Mouse (Mus musculus) embryonic facial prominence, embryonic 11.5 days (tissue): ENCODE results near the gene Lmtk2. TPM values are rescaled to one million over a fixed set of nuclear protein-coding genes. Genes with fewer than 3 reads are reported as not detected.

Experiments used
- ATAC-seq: fragments of 200-750 bp; cut with Nextera tagmentation; replicated peaks from 2 replicates; pipeline ENCODE4 v1.8.0; 2017; ENCODE audit warnings: low read depth; ENCODE audit not compliant: insufficient number of reproducible peaks, low FRiP score, low TSS enrichment
- DNase-seq: peaks from one replicate; pipeline ENCODE4 v3.0.0-alpha.2; 2015; ENCODE audit warnings: low spot score
- H3K27ac ChIP-seq: fragments of 300-500 bp; sonication (generic); replicated peaks from 2 replicates; pipeline ENCODE4 v1.5.1; 2014; ENCODE audit warnings: mild to moderate bottlenecking, low read depth, low read length, control low read depth
- H3K27me3 ChIP-seq: fragments of 300-500 bp; sonication (generic); 2 replicates; pipeline ENCODE4 v1.6.1; 2014; ENCODE audit warnings: mild to moderate bottlenecking, low read length, moderate library complexity, mixed read lengths; ENCODE audit not compliant: control insufficient read depth, insufficient read depth
- H3K36me3 ChIP-seq: fragments of 300-500 bp; sonication (generic); replicated peaks from 2 replicates; pipeline ENCODE4 v1.6.1; 2014; ENCODE audit warnings: low read depth, mild to moderate bottlenecking, low read length, moderate library complexity, mixed read lengths; ENCODE audit not compliant: control insufficient read depth, insufficient read depth
- H3K4me1 ChIP-seq: fragments of 300-500 bp; sonication (generic); 2 replicates; pipeline ENCODE4 v1.6.1; 2014; ENCODE audit warnings: low read length, mixed read lengths; ENCODE audit not compliant: control insufficient read depth, insufficient read depth
- H3K4me2 ChIP-seq: fragments of 300-500 bp; sonication (generic); 2 replicates; pipeline ENCODE4 v1.6.1; 2014; ENCODE audit warnings: low read depth, mild to moderate bottlenecking, control low read depth, low read length, moderate library complexity
- H3K4me3 ChIP-seq: fragments of 300-500 bp; sonication (generic); 2 replicates; pipeline ENCODE4 v1.5.1; 2014; ENCODE audit warnings: low read depth, low read length, control low read depth
- H3K9ac ChIP-seq: fragments of 300-500 bp; sonication (generic); replicated peaks from 2 replicates; pipeline ENCODE4 v1.6.1; 2014; ENCODE audit warnings: mild to moderate bottlenecking, control low read depth, low read length
- H3K9me3 ChIP-seq: fragments of 300-500 bp; sonication (generic); replicated peaks from 2 replicates; pipeline ENCODE4 v1.6.1; 2016; ENCODE audit warnings: mild to moderate bottlenecking, low read length, inconsistent platforms, mixed read lengths; ENCODE audit not compliant: control insufficient read depth
- WGBS: fragments of 180-500 bp; shearing (Covaris S2); extraction: QIAGEN DNeasy Blood & Tissue Kit; methylation state at CpG from one replicate; pipeline ENCODE4 v1.1.7; 2014; 5-methylcytosine and 5-hydroxymethylcytosine counted together
- polyA plus RNA-seq: library from polyadenylated mRNA; unstranded; fragments of >200 nt; fragmentation: Nextera tagmentation; extraction: Ambion mirVana; gene quantifications from 2 replicates; pipeline ENCODE4 v1.2.1, GENCODE M21; 2014

Gene Lmtk2
- polyA plus RNA-seq, 1 experiment from 2014 or later = 3.7 TPM

DNA sequence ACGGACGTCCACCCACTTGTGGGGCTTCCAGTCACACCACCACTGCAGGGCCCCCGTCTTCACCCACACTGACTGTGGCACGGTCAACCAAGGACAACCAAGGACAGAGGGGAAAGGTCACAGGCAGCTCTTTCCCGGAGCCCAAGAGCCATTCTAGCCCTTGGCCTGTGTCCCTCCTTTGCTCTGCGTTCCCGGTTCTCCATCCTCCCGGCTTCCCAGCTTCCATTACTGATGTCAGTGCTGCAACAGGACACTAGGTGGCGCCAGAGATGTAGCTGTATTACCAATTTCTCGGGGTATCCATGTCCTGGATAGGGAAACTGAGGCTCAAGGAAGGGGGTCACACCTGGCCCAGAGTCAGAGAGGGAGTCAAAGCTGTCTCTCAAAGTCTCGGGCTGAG lies 107.2 kb downstream of the Lmtk2 start:
- Histone ChIP-seq H3K27ac (no peak overlapping the region), H3K9ac (no peak overlapping the region), H3K27me3 (no peaks in the 10 kb centered on the region), H3K9me3 (no peaks in the 10 kb centered on the region), H3K36me3 (no peaks in the 10 kb centered on the region; the same call in 1 of the 2 replicates), H3K4me2 (no peak overlapping the region), H3K4me3 (no peak overlapping the region), H3K4me1 (no peaks in the 10 kb centered on the region)
- WGBS = 49% methylated on average over 11 of the region's 11 CpGs
- no peak for ATAC-seq
- peak; percentile 63 for DNase-seq

DNA sequence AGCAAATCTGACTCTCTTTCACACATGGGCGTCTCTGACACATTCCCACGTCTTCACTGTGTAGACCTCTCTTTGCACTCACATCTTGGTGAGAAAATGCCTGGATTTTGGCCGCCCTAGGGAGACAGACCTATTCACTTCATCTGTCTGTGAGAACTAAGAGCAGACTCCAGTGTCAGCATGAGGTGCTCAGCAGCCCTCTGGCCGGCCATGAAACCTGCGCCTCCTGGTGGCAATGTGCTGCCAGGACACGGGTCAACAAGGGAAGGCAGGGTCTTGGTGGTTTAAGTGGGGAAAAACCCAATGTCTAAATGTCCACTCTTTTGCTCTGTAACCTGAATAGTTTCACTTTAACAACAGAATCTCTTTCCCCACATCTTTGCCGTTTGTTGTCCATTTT lies 114.2 kb downstream of the Lmtk2 start:
- peak; percentile 68 for DNase-seq
- ATAC-seq = no peak
- Histone ChIP-seq H3K4me2 (no peak overlapping the region), H3K9me3 (no peaks in the 10 kb centered on the region), H3K4me1 (no peaks in the 10 kb centered on the region), H3K9ac (no peak overlapping the region), H3K4me3 (no peak overlapping the region), H3K27ac (no peak overlapping the region), H3K36me3 (no peaks in the 10 kb centered on the region; the same call in 1 of the 2 replicates), H3K27me3 (no peaks in the 10 kb centered on the region)
- 27% methylated on average over 7 of the region's 7 CpGs for WGBS

DNA sequence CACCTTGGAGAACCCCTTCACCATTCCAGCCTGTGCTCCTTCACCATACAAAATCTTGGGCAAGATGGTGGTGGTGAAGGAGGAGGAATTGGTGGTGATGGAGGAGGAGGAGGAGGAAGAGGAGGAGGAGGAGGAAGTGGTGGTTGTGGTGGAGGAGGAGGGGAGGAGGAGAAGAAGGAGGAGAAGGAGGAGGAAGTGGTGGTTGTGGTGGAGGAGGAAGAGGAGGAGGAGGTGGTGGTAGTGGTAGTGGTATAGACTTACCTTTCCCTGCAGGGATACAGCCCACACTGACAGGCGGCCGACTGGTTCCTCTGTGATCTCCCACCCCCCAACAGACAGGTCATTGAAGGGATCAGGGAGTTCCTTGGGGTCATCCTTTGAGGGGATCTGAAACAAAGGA lies 115.8 kb downstream of the Lmtk2 start:
- Histone ChIP-seq H3K9me3 (no peaks in the 10 kb centered on the region), H3K4me3 (no peak overlapping the region), H3K4me1 (no peaks in the 10 kb centered on the region), H3K9ac (no peak overlapping the region), H3K4me2 (no peak overlapping the region), H3K36me3 (no peaks in the 10 kb centered on the region; the same call in 1 of the 2 replicates), H3K27ac (no peak overlapping the region), H3K27me3 (no peaks in the 10 kb centered on the region)
- DNase-seq = no peak
- 80% methylated on average over 2 of the region's 2 CpGs for WGBS
- ATAC-seq = no peak

DNA sequence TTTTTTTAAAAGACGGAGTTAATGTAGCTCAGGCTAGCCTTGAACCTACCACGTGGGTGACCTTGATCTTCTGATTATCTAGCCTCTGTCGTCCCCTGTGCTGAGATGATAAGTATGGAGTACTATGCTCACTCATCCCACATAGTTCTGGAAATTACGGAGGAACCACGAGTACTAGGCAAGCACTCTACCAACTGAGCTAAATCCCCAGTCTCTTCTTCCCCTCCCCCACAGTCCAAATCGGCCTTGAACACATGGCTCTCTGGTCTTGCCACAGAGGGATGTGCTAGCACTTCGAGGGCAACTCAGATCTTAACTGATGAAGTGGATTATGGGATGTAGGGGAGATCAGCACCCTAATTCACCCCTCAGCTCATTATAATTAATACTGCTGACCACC lies 117.8 kb downstream of the Lmtk2 start:
- Histone ChIP-seq H3K27ac (no peak overlapping the region), H3K9ac (no peak overlapping the region), H3K27me3 (no peaks in the 10 kb centered on the region), H3K4me1 (no peaks in the 10 kb centered on the region), H3K4me3 (no peak overlapping the region), H3K9me3 (no peaks in the 10 kb centered on the region), H3K36me3 (no peaks in the 10 kb centered on the region; the same call in 1 of the 2 replicates), H3K4me2 (no peak overlapping the region)
- WGBS = 91% methylated on average over 7 of the region's 7 CpGs
- ATAC-seq (no peak), DNase-seq (no peak)

- DNase-seq (peak; percentile 4), ATAC-seq (no peak)
- Histone ChIP-seq H3K36me3 (no peaks in the 10 kb centered on the region), H3K9ac (no peak overlapping the region), H3K27me3 (no peaks in the 10 kb centered on the region), H3K27ac (no peak overlapping the region), H3K4me1 (no peaks in the 10 kb centered on the region), H3K4me2 (no peak overlapping the region), H3K4me3 (no peak overlapping the region), H3K9me3 (no peaks in the 10 kb centered on the region)
- WGBS = 45% methylated on average over 12 of the region's 12 CpGs
Observed at GRCm38 (mm10) chr5:144219306-144219705, 119.1 kb downstream of the Lmtk2 start.

- 86% methylated on average over 5 of the region's 5 CpGs for WGBS
Observed at GRCm38 (mm10) chr5:144219936-144220335, 119.7 kb downstream of the Lmtk2 start.

DNA sequence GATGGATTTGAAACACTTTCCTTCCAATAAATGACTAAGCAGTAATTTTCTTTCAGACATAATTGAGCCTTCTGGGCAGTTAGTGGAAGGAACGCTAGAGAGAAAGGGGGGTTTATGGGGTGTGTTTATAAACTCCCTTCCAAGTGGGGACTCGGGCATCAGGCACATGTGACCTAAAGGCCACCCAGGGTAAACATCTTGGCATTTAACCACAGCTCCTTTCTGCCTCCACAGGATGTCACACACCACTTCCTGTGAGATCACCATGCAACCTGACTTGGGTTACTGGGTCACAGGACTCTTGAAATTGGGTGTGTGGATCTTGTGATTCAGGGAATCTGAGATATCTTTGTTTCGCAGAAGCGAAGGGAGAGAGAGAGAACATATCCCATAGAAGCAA lies 121.1 kb downstream of the Lmtk2 start:
- Histone ChIP-seq H3K4me1 (no peaks in the 10 kb centered on the region; the same call in 1 of the 2 replicates), H3K9me3 (no peaks in the 10 kb centered on the region), H3K36me3 (no peaks in the 10 kb centered on the region), H3K27me3 (no peaks in the 10 kb centered on the region), H3K27ac (no peak overlapping the region), H3K4me2 (no peak overlapping the region), H3K9ac (no peak overlapping the region), H3K4me3 (no peak overlapping the region)
- 58% methylated on average over 4 of the region's 4 CpGs for WGBS
- no peak for DNase-seq
- ATAC-seq = no peak

More at GRCm38 (mm10) chr5:144219936-144220335, 119.7 kb downstream of the Lmtk2 start:
- H3K4me3 ChIP-seq = no peak overlapping the region
- H3K27ac ChIP-seq = no peak overlapping the region
- ATAC-seq (no peak), DNase-seq (no peak)
- no peaks in the 10 kb centered on the region for H3K9me3 ChIP-seq
- H3K9ac ChIP-seq = no peak overlapping the region
- H3K4me2 ChIP-seq = no peak overlapping the region
- H3K36me3 ChIP-seq = no peaks in the 10 kb centered on the region
- H3K4me1 ChIP-seq = no peaks in the 10 kb centered on the region
- H3K27me3 ChIP-seq = no peaks in the 10 kb centered on the region

- Histone ChIP-seq H3K9me3 (no peaks in the 10 kb centered on the region), H3K36me3 (no peaks in the 10 kb centered on the region), H3K27me3 (no peaks in the 10 kb centered on the region), H3K9ac (peak overlapping the region; percentile 70), H3K27ac (no peak overlapping the region), H3K4me2 (peak overlapping the region; percentile 84), H3K4me3 (peak overlapping the region; percentile 68), H3K4me1 (no peaks in the 10 kb centered on the region; the same call in 1 of the 2 replicates)
- no peak; the same call in 1 of the 2 replicates for ATAC-seq
- 4% methylated on average over 25 of the region's 25 CpGs for WGBS
- DNase-seq = no peak
Observed at GRCm38 (mm10) chr5:144222811-144223502, 122.7 kb downstream of the Lmtk2 start.
